Mouse (Mus musculus) brain, adult 2 months (tissue): ENCODE data around the gene Eif4g2.
A peak's percentile ranks its signal among the peaks of the same experiment; 100 is the strongest.

Experiments used
- DNase-seq: peaks from one replicate; pipeline ENCODE4 v3.0.0; 2011; ENCODE audit warnings: low read depth, low spot score

Gene Eif4g2

DNA sequence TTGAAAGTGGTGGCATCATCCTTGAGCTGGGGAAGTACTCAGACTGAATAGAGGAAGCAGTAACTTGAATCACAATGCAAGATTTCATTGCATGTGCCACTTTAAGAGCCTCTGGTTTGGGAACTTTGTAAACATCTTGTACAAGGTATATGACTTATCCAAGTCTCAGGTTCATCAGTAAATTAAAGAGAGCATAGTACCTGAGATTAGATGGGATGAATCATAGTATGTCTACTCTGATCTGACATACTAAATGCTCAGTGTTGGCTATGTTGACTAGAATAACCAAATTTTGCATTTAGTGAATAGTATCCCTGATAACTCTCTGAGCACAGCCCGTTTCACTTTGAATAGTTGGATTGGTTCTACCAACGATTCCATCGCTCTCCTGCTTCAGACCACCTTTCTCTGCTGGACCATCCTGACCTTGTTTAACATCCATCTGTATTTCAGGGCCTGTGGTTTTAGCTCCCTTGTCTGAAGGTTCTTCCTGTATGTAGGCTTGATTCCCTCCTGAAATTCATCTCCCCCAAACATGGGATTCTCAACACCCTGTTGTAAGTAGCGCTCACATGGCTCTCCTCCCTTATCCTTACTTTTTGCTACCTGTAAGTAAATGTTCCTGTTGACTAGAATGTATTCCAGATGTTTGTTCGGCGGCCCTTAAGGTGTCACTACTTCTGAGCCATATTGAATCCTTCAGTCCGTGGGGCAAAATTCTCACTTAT, 13.2 kb downstream of the Eif4g2 start:
- DNase-seq = no peak

DNA sequence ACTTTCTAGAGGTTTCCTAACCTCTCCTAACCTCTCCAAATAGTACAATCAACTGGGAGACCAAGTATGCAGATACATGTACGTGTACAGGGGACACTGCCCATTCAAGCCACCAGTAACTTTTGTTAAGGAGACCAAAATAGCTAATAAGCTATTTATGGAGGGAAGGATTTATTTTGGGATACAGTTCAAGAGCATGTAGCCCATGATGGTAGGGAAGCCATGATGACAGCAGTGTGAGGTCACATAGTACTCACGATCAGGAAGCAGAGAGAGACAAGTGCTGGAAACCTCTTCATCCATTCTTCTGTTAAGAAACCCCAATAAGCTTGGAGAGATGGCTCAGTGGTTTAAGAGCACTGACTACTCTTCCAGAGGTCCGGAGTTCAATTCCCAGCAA, 14.6 kb downstream of the Eif4g2 start:
- no peak for DNase-seq

GRCm38 (mm10) chr7:111062971-111063370, 19.9 kb downstream of the Eif4g2 start:
- no peak for DNase-seq

DNA sequence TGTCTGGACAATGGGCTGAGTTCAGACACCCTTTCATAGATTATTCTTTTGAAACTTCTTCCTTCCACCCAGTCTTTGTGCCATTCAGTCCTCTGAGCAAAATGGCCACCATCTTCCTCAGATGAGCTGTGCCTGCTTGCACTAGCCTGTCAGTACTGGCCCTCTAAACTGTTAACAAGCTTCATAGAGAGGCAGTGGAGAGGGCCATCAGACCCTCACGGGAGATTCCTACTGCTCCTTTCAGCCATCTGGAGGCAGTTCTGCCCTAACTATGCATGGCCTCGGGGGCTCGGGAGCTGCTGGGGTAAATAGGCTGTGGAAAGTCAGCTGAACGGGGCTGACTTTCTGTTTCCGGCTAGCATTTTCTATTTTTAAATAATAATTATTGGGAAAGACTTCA, 23.3 kb downstream of the Eif4g2 start:
- DNase-seq = no peak

GRCm38 (mm10) chr7:111055984-111056657, 26.7 kb downstream of the Eif4g2 start:
- DNase-seq = no peak

DNA sequence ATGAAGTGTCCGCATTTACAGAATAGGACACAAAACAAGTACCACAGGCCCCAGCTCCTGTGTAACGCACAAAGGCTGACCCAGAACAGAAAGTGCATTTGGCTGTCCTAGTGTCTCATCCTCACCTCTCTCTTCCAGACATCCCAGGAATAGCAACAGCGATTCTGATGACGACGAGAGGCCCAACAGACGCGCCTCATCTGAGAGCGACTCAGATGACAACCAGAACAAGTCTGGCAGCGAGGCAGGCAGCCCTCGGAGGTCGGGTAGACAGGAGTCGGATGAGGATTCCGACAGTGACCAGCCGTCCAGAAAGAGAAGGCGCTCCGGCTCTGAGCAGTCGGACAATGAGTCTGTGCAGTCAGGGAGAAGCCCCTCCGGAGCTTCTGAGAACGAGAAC, 27.6 kb downstream of the Eif4g2 start:
- DNase-seq = no peak

DNA sequence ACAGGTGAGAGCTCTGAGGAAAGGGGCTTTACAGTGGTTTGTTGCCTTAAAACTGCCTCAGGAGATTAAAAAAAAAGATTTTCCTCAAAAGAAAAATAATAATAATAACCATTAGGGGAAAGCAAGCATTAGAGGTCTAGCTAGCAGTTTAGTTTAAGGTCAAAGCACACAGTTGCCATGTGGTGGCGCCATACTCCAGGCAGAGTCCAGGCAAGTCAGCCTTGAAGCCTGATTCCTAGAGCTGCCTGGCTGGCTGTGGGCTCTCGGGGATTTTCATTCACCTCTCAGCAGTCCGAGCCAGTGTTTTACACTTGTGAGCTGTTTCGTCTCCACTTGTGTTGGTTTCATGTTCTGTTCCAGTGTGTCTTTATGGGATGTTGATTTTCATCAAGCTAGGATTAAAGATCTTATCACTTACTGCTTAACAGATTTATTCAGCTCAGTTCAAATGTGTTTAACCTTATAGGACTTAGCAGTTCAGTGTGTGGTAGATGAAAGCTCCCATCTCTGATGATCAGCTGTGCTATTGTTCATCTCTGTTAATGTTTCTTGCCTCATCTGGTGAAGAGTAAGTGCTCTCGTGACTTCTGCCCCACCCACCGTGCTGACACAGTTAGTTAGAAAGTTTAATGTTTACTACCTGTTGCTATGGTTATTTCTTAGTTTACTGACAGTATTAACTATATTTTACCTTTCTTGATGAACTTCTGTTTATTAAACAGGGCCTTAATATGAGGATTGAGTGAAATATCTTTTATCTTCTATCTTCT, 33.0 kb downstream of the Eif4g2 start:
- DNase-seq = peak; percentile 82

GRCm38 (mm10) chr7:111048920-111049319, 33.9 kb downstream of the Eif4g2 start:
- DNase-seq = no peak

DNA sequence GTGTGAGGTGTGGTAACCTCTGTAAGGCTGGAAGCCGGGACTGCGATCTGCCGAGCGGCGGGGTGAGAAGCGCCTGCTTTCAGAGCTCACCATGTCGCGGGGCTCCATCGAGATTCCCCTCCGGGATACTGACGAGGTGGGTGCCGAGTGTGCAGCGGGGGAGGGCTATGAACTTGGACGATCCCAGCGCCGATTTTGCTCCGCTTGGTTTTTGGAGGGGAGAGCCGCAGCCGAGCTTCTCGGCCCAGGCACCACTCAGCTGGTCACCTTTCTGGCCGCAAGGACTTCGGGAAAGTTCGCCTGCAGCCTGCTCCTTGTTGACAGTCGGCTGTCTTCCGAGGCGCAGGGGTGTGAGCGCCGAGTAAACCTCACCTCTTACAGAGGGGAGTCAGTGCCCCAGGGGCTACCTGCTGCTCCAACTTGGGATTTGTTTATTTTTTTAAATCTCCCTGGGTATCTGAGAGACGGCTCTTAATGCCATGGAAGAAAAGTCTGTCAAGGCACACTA, 53.7 kb downstream of the Eif4g2 start:
- DNase-seq = no peak

- DNase-seq = peak; percentile 92
Measured at GRCm38 (mm10) chr7:111028281-111029045, 54.4 kb downstream of the Eif4g2 start, which contains the start of gene Ctr9. Gene Ctr9, plus strand, starts transcription at chr7:111028951.

DNA sequence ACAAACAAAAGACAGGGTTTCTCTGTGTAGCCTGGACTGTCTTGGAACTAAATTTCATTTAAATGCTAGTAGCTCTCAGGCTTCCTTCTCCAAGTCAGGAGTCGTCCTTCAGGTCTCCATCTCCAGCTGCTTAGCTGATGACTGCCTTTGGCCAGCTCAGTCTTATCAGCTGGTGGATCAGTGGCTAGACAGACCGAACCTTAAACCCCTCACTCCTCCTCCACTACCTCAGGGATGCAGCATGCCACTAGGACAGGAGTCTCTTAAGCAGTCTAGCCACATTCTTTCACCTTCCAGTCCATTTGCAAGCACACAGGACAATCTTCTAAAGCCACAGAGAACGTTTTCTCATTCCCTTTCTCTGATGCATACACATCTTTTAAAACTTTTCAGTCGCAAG, 57.9 kb downstream of the Eif4g2 start:
- DNase-seq = no peak

DNA sequence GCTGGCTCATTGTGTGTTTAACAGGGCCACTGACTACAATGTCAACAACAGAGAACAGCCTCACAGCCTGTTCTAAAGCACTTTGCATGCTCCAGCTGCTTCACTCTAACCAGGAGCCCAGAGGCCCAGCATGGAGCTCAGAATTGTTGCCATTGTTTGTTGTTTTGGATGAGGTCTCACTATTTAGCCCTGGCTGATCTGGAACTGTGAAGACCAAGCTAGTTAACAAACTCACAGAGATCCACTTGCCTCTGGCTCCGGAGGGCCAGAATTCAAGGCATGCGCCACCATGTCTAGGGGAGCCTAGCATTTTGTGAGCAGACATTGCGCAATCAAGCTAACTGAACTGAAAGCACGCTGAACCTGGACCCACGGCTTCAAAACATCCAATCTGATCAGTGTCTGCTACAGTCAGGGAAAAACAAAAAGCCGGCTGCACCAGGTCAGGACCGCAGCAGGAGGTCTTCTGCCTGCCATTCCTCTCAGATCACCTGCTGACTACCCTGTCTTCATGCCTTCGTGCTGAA, 58.7 kb downstream of the Eif4g2 start:
- DNase-seq = peak; percentile 72

- no peak for DNase-seq
Measured at GRCm38 (mm10) chr7:111020814-111021213, 62.0 kb downstream of the Eif4g2 start.
